Mouse (Mus musculus) CH12.LX (cell line): ENCODE measurements around the gene Gbp8. TPM values are rescaled to one million over a fixed set of nuclear protein-coding genes. Genes with fewer than 3 reads are reported as not detected.
"Not testable (repeated sequence)": the region's sequence is repeated elsewhere in the genome, so short reads cannot be mapped to it uniquely, and the experiment has no call there.

Experiments
- DNase-seq: peaks from one replicate; pipeline ENCODE4 v3.0.0-alpha.2; 2013; ENCODE audit errors: extremely low read depth
- H3K27ac ChIP-seq: 2 replicates; pipeline ENCODE4 v1.5.1; 2012; ENCODE audit warnings: low read depth, mild to moderate bottlenecking, control low read depth, moderate library complexity; ENCODE audit not compliant: insufficient read depth
- H3K27me3 ChIP-seq: replicated peaks from 2 replicates; pipeline ENCODE3; 2012; ENCODE audit warnings: inconsistent platforms
- H3K36me3 ChIP-seq, 2 experiments: replicated peaks in 1 of 2; 2 replicates each; pipeline versions ENCODE3 to v1.6.1; 2012; ENCODE audit warnings: inconsistent platforms in 1 of 2, low read length in 1 of 2, mild to moderate bottlenecking in 1 of 2, mixed read lengths in 1 of 2, moderate library complexity in 1 of 2; ENCODE audit not compliant: control insufficient read depth in 1 of 2, insufficient read depth in 1 of 2
- H3K4me1 ChIP-seq, 2 experiments: 2 replicates each; pipeline ENCODE4 v1.6.1; 2012; ENCODE audit warnings: inconsistent platforms in 1 of 2, moderate library complexity in 1 of 2; ENCODE audit not compliant: insufficient read depth in 2 of 2, control insufficient read depth in 1 of 2
- H3K4me2 ChIP-seq: 2 replicates; pipeline ENCODE4 v1.6.1; 2012; ENCODE audit warnings: low read depth, mild to moderate bottlenecking, control low read depth; ENCODE audit not compliant: poor library complexity, insufficient read depth, severe bottlenecking
- H3K4me3 ChIP-seq, 3 experiments: fragments of 150-350 bp in 1 of 3; sonication (generic) in 1 of 3; replicated peaks in 1 of 3; 2 replicates each; pipeline versions ENCODE3 to v1.5.1; 2011 to 2012; ENCODE audit warnings: low read depth in 2 of 3, low read length in 2 of 3, mild to moderate bottlenecking in 2 of 3, moderate library complexity in 2 of 3, control low read depth in 1 of 3, improper control_type of control experiment in 1 of 3, inconsistent platforms in 1 of 3, mixed read lengths in 1 of 3; ENCODE audit not compliant: poor library complexity in 1 of 3
- H3K79me2 ChIP-seq: replicated peaks from 2 replicates; pipeline ENCODE4 v1.6.1; 2012; ENCODE audit warnings: mild to moderate bottlenecking, moderate library complexity; ENCODE audit not compliant: control insufficient read depth, poor library complexity, insufficient read depth, severe bottlenecking; ENCODE audit errors: extremely low read depth
- H3K9ac ChIP-seq: 2 replicates; pipeline ENCODE4 v1.6.1; 2012; ENCODE audit warnings: low read depth, mild to moderate bottlenecking, control low read depth, moderate library complexity; ENCODE audit not compliant: insufficient read depth
- H3K9me3 ChIP-seq: replicated peaks from 2 replicates; pipeline ENCODE3; 2012; ENCODE audit warnings: low read length, inconsistent platforms, mixed read lengths
- BHLHE40 ChIP-seq: IDR thresholded peaks from 2 replicates; pipeline ENCODE4 v1.6.1; 2011; ENCODE audit warnings: mild to moderate bottlenecking, low read depth, low read length, improper control_type of control experiment
- ELF1 ChIP-seq: IDR thresholded peaks from 2 replicates; pipeline ENCODE4 v1.6.1; 2014; ENCODE audit warnings: low read depth, mild to moderate bottlenecking, inconsistent platforms, low read length, improper control_type of control experiment
- EP300 ChIP-seq: IDR thresholded peaks from 2 replicates; pipeline ENCODE4 v1.6.1; 2011; ENCODE audit warnings: low read length, improper control_type of control experiment
- ETS1 ChIP-seq: conservative IDR thresholded peaks from 2 replicates; pipeline ENCODE4 v1.6.1; 2012; ENCODE audit warnings: low read depth, mild to moderate bottlenecking, inconsistent platforms, low read length, improper control_type of control experiment, moderate library complexity
- GABPA ChIP-seq: IDR thresholded peaks from 2 replicates; pipeline ENCODE4 v1.6.1; 2012; ENCODE audit warnings: low read depth, low read length, improper control_type of control experiment, inconsistent platforms; ENCODE audit not compliant: insufficient replicate concordance
- HCFC1 ChIP-seq: IDR thresholded peaks from 2 replicates; pipeline ENCODE4 v1.6.1; 2012; ENCODE audit warnings: low read depth, mild to moderate bottlenecking, inconsistent platforms, low read length, improper control_type of control experiment
- IRF4 ChIP-seq: IDR thresholded peaks from 2 replicates; pipeline ENCODE4 v1.6.1; 2014; ENCODE audit warnings: low read depth, mild to moderate bottlenecking, inconsistent platforms, low read length, improper control_type of control experiment
- JUND ChIP-seq: conservative IDR thresholded peaks from 2 replicates; pipeline ENCODE4 v1.6.1; 2011; ENCODE audit warnings: low read depth, low read length, improper control_type of control experiment
- MEF2A ChIP-seq: IDR thresholded peaks from 2 replicates; pipeline ENCODE4 v1.6.1; 2014; ENCODE audit warnings: low read depth, mild to moderate bottlenecking, inconsistent platforms, low read length, improper control_type of control experiment, borderline replicate concordance
- MXI1 ChIP-seq: IDR thresholded peaks from 2 replicates; pipeline ENCODE4 v1.6.1; 2011; ENCODE audit warnings: mild to moderate bottlenecking, low read depth, low read length, improper control_type of control experiment
- MYC ChIP-seq: IDR thresholded peaks from 2 replicates; pipeline ENCODE4 v1.6.1; 2011; ENCODE audit warnings: low read depth, mild to moderate bottlenecking, improper control_type of control experiment, low read length
- POLR2A ChIP-seq: IDR thresholded peaks from 2 replicates; pipeline ENCODE4 v1.6.1; 2011; ENCODE audit warnings: low read depth, mild to moderate bottlenecking, improper control_type of control experiment, low read length
- TBP ChIP-seq: conservative IDR thresholded peaks from 2 replicates; pipeline ENCODE4 v1.6.1; 2011; ENCODE audit warnings: low read depth, low read length, improper control_type of control experiment
- UBTF ChIP-seq: IDR thresholded peaks from 2 replicates; pipeline ENCODE4 v1.6.1; 2012; ENCODE audit warnings: low read depth, mild to moderate bottlenecking, inconsistent platforms, low read length, improper control_type of control experiment, moderate library complexity
- USF2 ChIP-seq: conservative IDR thresholded peaks from 2 replicates; pipeline ENCODE4 v1.6.1; 2011; ENCODE audit warnings: low read depth, low read length, improper control_type of control experiment
- dilution Hi-C: fragments of 300-500 bp; cut with MboI; formaldehyde crosslinking; loops from 2 replicates; pipeline ENCODE4 v1.14.3; 2020; ENCODE audit warnings: low sequenced_read_pairs; ENCODE audit not compliant: extremely low pct_unique_long_range_greater_than_20kb, extremely low pct_ligation_motif_present
- in situ Hi-C: fragments of 300-500 bp; cut with MboI; formaldehyde crosslinking; loops from 3 replicates; pipeline ENCODE4 v1.14.3; 2019; ENCODE audit warnings: low sequenced_read_pairs, low pct_ligation_motif_present, low pct_unique_long_range_greater_than_20kb, mixed read lengths
- polyA plus RNA-seq: library from polyadenylated mRNA; unstranded; fragments of >175 nt; gene quantifications from 2 replicates; pipeline ENCODE4 v1.2.1, GENCODE M21; 2012; ENCODE audit warnings: low read depth; ENCODE audit not compliant: insufficient read length
- total RNA-seq, 2 experiments: library from RNA; depleted of rRNA; stranded (reverse); fragments of 300-350 nt in 1 of 2; fragments of >200 nt in 1 of 2; gene quantifications; 2 replicates each; pipeline ENCODE4 v1.2.3; 2012 to 2014

Gbp8 gene
- total and polyA plus RNA-seq, 3 experiments: 5.1 to 7.4 (median 5.2) TPM

GRCm38 (mm10) chr5:105053471-105054169 lies 85.7 kb downstream of the Gbp8 start:
- TF ChIP-seq MEF2A: peak; percentile 35; the same call in 1 of the 2 replicates
- peak; percentile 40; the same call in 1 of the 2 replicates for TF ChIP-seq ETS1
- peak; percentile 24; the same call in 1 of the 2 replicates for TF ChIP-seq POLR2A
- TF ChIP-seq BHLHE40: peak; percentile 38; the same call in 1 of the 2 replicates
- TF ChIP-seq ELF1: peak; percentile 45; the same call in 1 of the 2 replicates
- TF ChIP-seq MXI1: peak; percentile 11; the same call in 1 of the 2 replicates
- H3K4me3 ChIP-seq: peak overlapping the region in 2 of 3 experiments; percentile 43 to 53
- dilution Hi-C loops, H3K9me3 ChIP-seq, H3K79me2 ChIP-seq, H3K27me3 ChIP-seq, in situ Hi-C loops, H3K36me3 ChIP-seq: not testable (repeated sequence)
- peak overlapping the region; percentile 6; the same call in 1 of the 2 replicates for H3K27ac ChIP-seq
- H3K4me2 ChIP-seq: peak overlapping the region; percentile 95
- DNase-seq: peak; percentile 35
- H3K4me1 ChIP-seq: peaks cover 4 to 33% of the 10 kb centered on the region in 2 experiments; a peak in 3 of 4 replicates
- H3K9ac ChIP-seq: peak overlapping the region; percentile 78

GRCm38 (mm10) chr5:105032362-105032761 lies 107.0 kb downstream of the Gbp8 start:
- no peaks in the 10 kb centered on the region for H3K79me2 ChIP-seq
- dilution Hi-C loops (no loop called here), in situ Hi-C loops (no loop called here)
- H3K4me3 ChIP-seq: no peak overlapping the region
- H3K9ac ChIP-seq: no peak overlapping the region
- no peak overlapping the region for H3K4me2 ChIP-seq
- H3K27me3 ChIP-seq: no peaks in the 10 kb centered on the region
- no peaks in the 10 kb centered on the region for H3K4me1 ChIP-seq
- no peak overlapping the region for H3K27ac ChIP-seq
- TF ChIP-seq UBTF (no peak), TBP (no peak), MYC (no peak), GABPA (no peak), USF2 (no peak), IRF4 (no peak), JUND (no peak), HCFC1 (no peak), EP300 (no peak), ELF1 (no peak)
- H3K36me3 ChIP-seq: peaks cover 0 to 2% of the 10 kb centered on the region in 2 experiments
- no peaks in the 10 kb centered on the region for H3K9me3 ChIP-seq
- no peak for DNase-seq
